Mouse (Mus musculus) erythroblast, embryonic 14.5 days (primary cell): ENCODE data around the gene Ift74. TPM values are rescaled to one million over a fixed set of nuclear protein-coding genes. Genes with fewer than 3 reads are reported as not detected.
"Not testable (repeated sequence)": the region's sequence is repeated elsewhere in the genome, so short reads cannot be mapped to it uniquely, and the experiment has no call there.

Experiments
- H3K27me3 ChIP-seq: 2 replicates; pipeline ENCODE4 v1.6.1; 2012; ENCODE audit warnings: inconsistent platforms; ENCODE audit not compliant: control insufficient read depth
- H3K36me3 ChIP-seq: 2 replicates; pipeline ENCODE4 v1.6.1; 2012; ENCODE audit warnings: mild to moderate bottlenecking, inconsistent platforms; ENCODE audit not compliant: control insufficient read depth
- H3K4me1 ChIP-seq: 2 replicates; pipeline ENCODE4 v1.6.1; 2012; ENCODE audit warnings: inconsistent platforms; ENCODE audit not compliant: control insufficient read depth
- H3K4me3 ChIP-seq: replicated peaks from 2 replicates; pipeline ENCODE3; 2012; ENCODE audit warnings: moderate library complexity, mild to moderate bottlenecking, inconsistent platforms
- H3K9me3 ChIP-seq: 2 replicates; pipeline ENCODE4 v1.6.1; 2012; ENCODE audit warnings: low read length, inconsistent platforms, mixed read lengths; ENCODE audit not compliant: control insufficient read depth
- GATA1 ChIP-seq: IDR thresholded peaks from 2 replicates; pipeline ENCODE4 v1.6.1; 2012; ENCODE audit warnings: low read length, inconsistent platforms, mixed read lengths
- TAL1 ChIP-seq: IDR thresholded peaks from 3 replicates; pipeline ENCODE4 v1.6.1; 2012; ENCODE audit warnings: low read length, inconsistent platforms, mixed read lengths
- polyA plus RNA-seq: library from polyadenylated mRNA; stranded (reverse); fragments of >175 nt; gene quantifications from 2 replicates; pipeline ENCODE4 v1.2.3, GENCODE M21; 2012

The Ift74 gene
- polyA plus RNA-seq, 1 experiment, result not detected

DNA sequence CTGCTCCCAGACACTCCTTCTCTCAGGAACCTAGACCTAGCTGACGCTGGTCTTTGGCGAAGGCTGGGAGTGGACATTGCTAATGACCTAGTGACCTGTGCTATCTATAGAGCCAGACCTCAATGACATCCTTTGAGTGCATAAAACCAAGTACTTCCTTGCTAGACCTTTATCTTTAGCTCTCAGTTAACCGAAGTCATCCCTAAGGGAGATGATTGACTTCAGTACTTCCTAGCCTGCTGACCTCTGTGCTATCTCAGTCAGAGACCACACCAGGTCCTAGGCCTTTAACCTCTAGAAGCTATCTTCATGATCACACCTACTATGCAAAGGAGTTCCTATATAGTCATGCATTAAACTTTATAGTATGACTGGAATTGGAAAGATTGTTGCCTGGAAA lies 4.0 kb upstream of the Ift74 start:
- Histone ChIP-seq H3K27me3 (no peaks in the 10 kb centered on the region), H3K36me3 (no peaks in the 10 kb centered on the region), H3K4me3 (no peak overlapping the region), H3K9me3 (no peaks in the 10 kb centered on the region), H3K4me1 (peaks cover 15% of the 10 kb centered on the region)
- TF ChIP-seq TAL1 (no peak), GATA1 (no peak)

- Histone ChIP-seq H3K27me3 (no peaks in the 10 kb centered on the region), H3K4me1 (peaks cover 15% of the 10 kb centered on the region), H3K4me3 (peak overlapping the region; percentile 82), H3K36me3 (no peaks in the 10 kb centered on the region), H3K9me3 (no peaks in the 10 kb centered on the region)
- TF ChIP-seq GATA1, result no peak
- no peak for TF ChIP-seq TAL1
Observed at GRCm38 (mm10) chr4:94614627-94615006, 326 bp downstream of the Ift74 start.

DNA sequence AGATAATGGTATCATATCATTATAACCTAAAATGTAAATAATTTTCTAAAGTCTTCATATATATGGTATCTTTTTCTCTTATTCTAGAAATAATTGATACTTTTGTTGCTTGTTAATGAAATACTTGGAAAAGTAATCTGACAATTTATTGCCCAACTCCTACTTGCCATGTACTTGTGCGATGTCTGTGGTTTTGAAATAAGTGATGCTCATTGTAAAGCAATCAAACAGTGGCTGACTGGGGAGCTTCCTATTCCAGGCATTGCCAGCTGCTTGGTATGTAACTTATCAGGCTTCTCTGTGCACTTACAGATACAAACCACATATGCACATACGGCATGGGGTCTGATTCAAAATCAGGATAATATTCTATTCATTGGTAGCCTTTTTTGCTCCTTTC lies 5.8 kb downstream of the Ift74 start:
- Histone ChIP-seq H3K9me3 (no peaks in the 10 kb centered on the region), H3K36me3 (no peaks in the 10 kb centered on the region), H3K4me3 (no peak overlapping the region), H3K27me3 (no peaks in the 10 kb centered on the region), H3K4me1 (peaks cover under 1% of the 10 kb centered on the region)
- no peak for TF ChIP-seq TAL1
- TF ChIP-seq GATA1, result no peak

GRCm38 (mm10) chr4:94643141-94643540 lies 28.9 kb downstream of the Ift74 start:
- TF ChIP-seq GATA1, result no peak
- TF ChIP-seq TAL1, result no peak
- Histone ChIP-seq H3K27me3 (no peaks in the 10 kb centered on the region), H3K4me1 (no peaks in the 10 kb centered on the region), H3K4me3 (no peak overlapping the region), H3K36me3 (no peaks in the 10 kb centered on the region), H3K9me3 (no peaks in the 10 kb centered on the region)

DNA sequence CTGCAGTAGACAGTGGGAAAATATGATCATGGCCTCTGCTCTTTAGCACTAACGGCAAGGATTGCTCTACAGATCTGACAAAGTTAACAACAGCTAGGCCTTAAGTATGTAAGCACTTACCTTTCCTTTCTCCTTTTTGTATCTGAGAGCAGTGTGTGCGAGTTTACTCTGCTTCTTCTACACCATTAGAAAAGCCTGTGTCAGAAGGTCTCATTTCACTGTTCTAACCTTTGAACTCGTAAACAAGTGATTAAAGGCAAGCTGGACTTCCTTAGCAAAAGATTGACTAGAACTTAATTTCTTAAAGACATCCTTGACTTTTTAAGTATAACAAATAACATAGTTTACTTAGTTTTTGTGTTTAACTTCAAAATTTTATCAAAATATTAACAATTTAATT lies 35.6 kb downstream of the Ift74 start, which contains the start of gene Lrrc19:
Gene Lrrc19, minus strand, starts transcription at position 225 of the 400 bp plus-strand sequence.
- H3K27me3 ChIP-seq, result no peaks in the 10 kb centered on the region
- no peak for TF ChIP-seq GATA1
- TF ChIP-seq TAL1, result no peak
- H3K9me3 ChIP-seq, result no peaks in the 10 kb centered on the region
- H3K4me3 ChIP-seq, result no peak within 1 kb of the TSS
- H3K4me1 ChIP-seq, result no peaks in the 10 kb centered on the region
- no peaks in the 10 kb centered on the region for H3K36me3 ChIP-seq

DNA sequence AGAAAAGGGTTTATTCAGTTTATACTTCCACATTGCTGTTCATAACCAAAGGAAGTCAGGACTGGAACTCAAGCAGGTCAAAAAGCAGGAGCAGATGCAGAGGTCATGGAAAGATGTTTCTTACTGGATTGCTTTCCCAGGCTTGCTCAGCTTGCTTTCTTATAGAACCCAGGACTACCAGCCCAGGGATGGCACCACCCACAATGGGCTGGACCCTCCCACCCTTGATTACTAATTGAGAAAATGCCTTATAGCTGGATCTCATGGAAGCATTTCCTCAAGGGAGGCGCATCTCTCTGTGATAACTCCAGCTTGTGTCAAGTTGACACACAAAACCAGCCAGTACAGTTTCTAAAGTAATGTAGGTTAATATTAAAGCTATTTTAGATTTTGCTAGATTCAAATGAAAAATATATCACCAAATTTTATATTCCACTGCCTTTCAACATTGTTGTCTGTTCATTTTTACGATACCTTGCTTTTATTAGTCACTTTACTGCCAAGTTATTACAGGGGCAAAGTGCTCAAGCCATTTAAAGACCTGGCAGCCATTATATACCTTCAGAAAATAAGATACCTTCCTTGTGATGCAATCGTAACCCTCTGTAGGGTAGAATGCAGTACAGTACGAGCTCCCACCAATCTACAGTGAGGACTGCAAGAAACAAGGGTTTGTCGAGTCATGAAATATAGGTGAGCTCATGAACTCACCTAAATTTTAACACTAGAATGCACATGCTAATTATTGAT lies 36.3 kb downstream of the Ift74 start:
- not testable (repeated sequence) for H3K4me1 ChIP-seq, H3K4me3 ChIP-seq, H3K9me3 ChIP-seq, H3K36me3 ChIP-seq, H3K27me3 ChIP-seq

- Histone ChIP-seq H3K4me3 (no peak overlapping the region), H3K4me1 (no peaks in the 10 kb centered on the region), H3K9me3 (no peaks in the 10 kb centered on the region), H3K27me3 (no peaks in the 10 kb centered on the region), H3K36me3 (no peaks in the 10 kb centered on the region)
- TF ChIP-seq TAL1 (no peak), GATA1 (no peak)
Observed at GRCm38 (mm10) chr4:94669718-94670117, 55.4 kb downstream of the Ift74 start.

DNA sequence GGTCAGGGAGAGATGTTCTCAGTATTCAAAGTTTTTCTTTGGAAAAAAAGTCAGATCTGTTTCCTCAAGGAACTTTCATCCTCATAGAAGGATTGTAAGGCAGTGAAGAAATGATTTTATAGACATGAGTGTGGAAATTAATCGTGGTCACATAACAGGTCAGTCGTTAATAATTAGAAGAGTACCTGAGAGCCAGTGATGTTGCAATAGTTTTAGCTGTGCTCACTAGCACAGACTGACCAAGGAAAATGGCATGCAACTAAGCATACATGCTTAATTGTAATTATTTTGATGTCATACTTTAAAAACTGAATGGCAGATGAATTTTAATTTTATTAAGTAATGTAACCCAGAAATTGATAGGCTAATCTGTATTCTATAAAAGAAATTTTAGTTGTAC lies 66.4 kb downstream of the Ift74 start:
- Histone ChIP-seq H3K4me1 (no peaks in the 10 kb centered on the region), H3K27me3 (no peaks in the 10 kb centered on the region), H3K36me3 (no peaks in the 10 kb centered on the region), H3K9me3 (no peaks in the 10 kb centered on the region), H3K4me3 (no peak overlapping the region)
- no peak for TF ChIP-seq TAL1
- TF ChIP-seq GATA1, result no peak

- no peak overlapping the region for H3K4me3 ChIP-seq
- no peaks in the 10 kb centered on the region for H3K36me3 ChIP-seq
- H3K9me3 ChIP-seq, result no peaks in the 10 kb centered on the region
- no peaks in the 10 kb centered on the region for H3K4me1 ChIP-seq
- H3K27me3 ChIP-seq, result no peaks in the 10 kb centered on the region
- no peak for TF ChIP-seq TAL1
- TF ChIP-seq GATA1, result no peak
Observed at GRCm38 (mm10) chr4:94681181-94681580, 66.9 kb downstream of the Ift74 start.

DNA sequence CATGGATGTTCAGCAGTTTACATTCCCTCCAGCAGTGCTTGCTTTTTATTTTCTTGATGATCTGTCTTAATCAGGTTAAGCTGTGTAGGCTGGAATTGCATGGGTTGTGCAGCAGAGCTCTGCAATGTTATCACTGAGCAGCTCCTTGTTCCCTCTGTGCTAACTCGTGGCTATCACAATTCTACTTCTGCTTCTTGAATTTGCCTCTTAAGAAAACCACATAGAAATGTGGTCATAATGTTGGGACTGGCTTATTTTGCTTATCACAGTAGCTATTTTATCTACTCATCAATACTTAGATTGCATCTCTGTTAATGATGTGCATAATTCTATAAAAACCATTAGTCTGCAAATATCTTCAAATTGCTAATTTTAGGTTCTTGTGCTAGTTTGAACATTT lies 67.7 kb downstream of the Ift74 start:
- Histone ChIP-seq H3K4me3 (no peak overlapping the region), H3K36me3 (no peaks in the 10 kb centered on the region), H3K27me3 (no peaks in the 10 kb centered on the region), H3K9me3 (no peaks in the 10 kb centered on the region), H3K4me1 (no peaks in the 10 kb centered on the region)
- TF ChIP-seq GATA1 (no peak), TAL1 (no peak)
